Comparison of ENCODE assay signal across 8 mouse cellular contexts in genomic region chr10:9901071-9901696, GRCm38 (mm10). TPM values are rescaled to one million over a fixed set of nuclear protein-coding genes. Genes with fewer than 3 reads are reported as not detected.
DNase-seq lines count a peak whose midpoint lies in the region; ATAC-seq and TF ChIP-seq lines count a peak whose summit lies in the region.

TSS of gene Stxbp5 (minus strand) at chr10:9901079.

- no peaks in the 10 kb centered on the region for H3K27me3 ChIP-seq in forebrain, embryonic 13.5 days
- no peaks in the 10 kb centered on the region for H3K27me3 ChIP-seq in heart, postnatal 0 days (ENCODE audit: control insufficient read depth, insufficient read depth, low read length)
- no peaks in the 10 kb centered on the region for H3K27me3 ChIP-seq in liver, embryonic 15.5 days
- no peaks in the 10 kb centered on the region for H3K27me3 ChIP-seq in neural tube, embryonic 12.5 days (replicated peaks)
- H3K27me3 ChIP-seq in stomach, postnatal 0 days (ENCODE audit: control insufficient read depth, insufficient read depth, low read length) = no peaks in the 10 kb centered on the region

- peak within 1 kb of the TSS; percentile 90 for H3K4me2 ChIP-seq in forebrain, embryonic 13.5 days
- peak within 1 kb of the TSS; percentile 99 for H3K4me2 ChIP-seq in heart, postnatal 0 days (ENCODE audit: low read depth, low read length)
- peak within 1 kb of the TSS; percentile 98 for H3K4me2 ChIP-seq in liver, embryonic 15.5 days
- peak within 1 kb of the TSS; percentile 82 for H3K4me2 ChIP-seq in neural tube, embryonic 12.5 days (replicated peaks)
- peak within 1 kb of the TSS; percentile 95 for H3K4me2 ChIP-seq in stomach, postnatal 0 days (replicated peaks; ENCODE audit: low read depth)

- no peaks in the 10 kb centered on the region for H3K36me3 ChIP-seq in ES-E14 (ENCODE audit: control insufficient read depth, insufficient read depth, low read length, poor library complexity, severe bottlenecking)
- H3K36me3 ChIP-seq in forebrain, embryonic 13.5 days (ENCODE audit: poor library complexity, severe bottlenecking) = no peaks in the 10 kb centered on the region
- H3K36me3 ChIP-seq in heart, postnatal 0 days (replicated peaks; ENCODE audit: control insufficient read depth, insufficient read depth, low read length) = no peaks in the 10 kb centered on the region
- H3K36me3 ChIP-seq in liver, embryonic 15.5 days (replicated peaks) = no peaks in the 10 kb centered on the region
- H3K36me3 ChIP-seq in neural tube, embryonic 12.5 days = no peaks in the 10 kb centered on the region
- H3K36me3 ChIP-seq in stomach, postnatal 0 days (ENCODE audit: control insufficient read depth, insufficient read depth, low read length) = no peaks in the 10 kb centered on the region

- H3K27ac ChIP-seq in ES-E14 (ENCODE audit: insufficient read depth, low read depth, low read length, poor library complexity, severe bottlenecking) = no peak within 1 kb of the TSS
- H3K27ac ChIP-seq in forebrain, embryonic 13.5 days = peak within 1 kb of the TSS; percentile 95
- H3K27ac ChIP-seq in heart, postnatal 0 days (ENCODE audit: low read depth) = peak within 1 kb of the TSS; percentile 93
- H3K27ac ChIP-seq in liver, embryonic 15.5 days (replicated peaks) = peak within 1 kb of the TSS; percentile 90
- peak within 1 kb of the TSS; percentile 95 for H3K27ac ChIP-seq in neural tube, embryonic 12.5 days
- H3K27ac ChIP-seq in stomach, postnatal 0 days (replicated peaks) = peak within 1 kb of the TSS; percentile 96

- no peaks in the 10 kb centered on the region for H3K9me3 ChIP-seq in ES-E14 (ENCODE audit: control insufficient read depth, insufficient read depth, low read depth, low read length)
- H3K9me3 ChIP-seq in forebrain, embryonic 13.5 days (replicated peaks) = no peaks in the 10 kb centered on the region
- H3K9me3 ChIP-seq in heart, postnatal 0 days (replicated peaks; ENCODE audit: control insufficient read depth, low read length) = no peaks in the 10 kb centered on the region
- no peaks in the 10 kb centered on the region for H3K9me3 ChIP-seq in liver, embryonic 15.5 days (replicated peaks)
- H3K9me3 ChIP-seq in neural tube, embryonic 12.5 days = no peaks in the 10 kb centered on the region
- no peaks in the 10 kb centered on the region for H3K9me3 ChIP-seq in stomach, postnatal 0 days (ENCODE audit: control insufficient read depth, low read length)

- TF ChIP-seq CTCF in heart, postnatal 0 days (IDR thresholded peaks at IDR 0.05; ENCODE audit: low read depth) = no peak
- TF ChIP-seq CTCF in stomach, postnatal 0 days (IDR thresholded peaks at IDR 0.05; ENCODE audit: low read depth) = no peak

- H3K4me1 ChIP-seq in ES-E14 (ENCODE audit: control insufficient read depth in 2 of 2, insufficient read depth in 2 of 2, low read length in 2 of 2, poor library complexity in 1 of 2) = no peaks in the 10 kb centered on the region
- peaks cover 25% of the 10 kb centered on the region for H3K4me1 ChIP-seq in forebrain, embryonic 13.5 days
- peaks cover 13% of the 10 kb centered on the region for H3K4me1 ChIP-seq in heart, postnatal 0 days (ENCODE audit: control insufficient read depth, insufficient read depth)
- H3K4me1 ChIP-seq in liver, embryonic 15.5 days (replicated peaks) = peaks cover 17% of the 10 kb centered on the region
- H3K4me1 ChIP-seq in neural tube, embryonic 12.5 days = peaks cover 7% of the 10 kb centered on the region; the same call in 1 of the 2 replicates
- H3K4me1 ChIP-seq in stomach, postnatal 0 days (replicated peaks; ENCODE audit: control insufficient read depth, insufficient read depth) = 0 out of 2 replicates have a peak, but pooled peaks cover 2% of the 10 kb centered on the region

- WGBS in forebrain, embryonic 13.5 days = under 1% methylated on average over 51 of the region's 52 CpGs
- under 1% methylated on average over 37 of the region's 52 CpGs for WGBS in heart, postnatal 0 days
- under 1% methylated on average over 52 of the region's 52 CpGs for WGBS in liver, embryonic 15.5 days (ENCODE audit: insufficient replicate concordance)
- WGBS in neural tube, embryonic 12.5 days = under 1% methylated on average over 51 of the region's 52 CpGs
- under 1% methylated on average over 29 of the region's 52 CpGs for WGBS in stomach, postnatal 0 days

- in situ Hi-C loops in ES-E14 (cut with MboI; ENCODE audit: low sequenced_read_pairs in 2 of 2, unreplicated experiment in 2 of 2) = no loop called here

- TF ChIP-seq EP300 in heart, postnatal 0 days (IDR thresholded peaks at IDR 0.05; ENCODE audit: low read depth) = no peak
- TF ChIP-seq EP300 in stomach, postnatal 0 days (optimal IDR thresholded peaks at IDR 0.05) = no peak

- peak; percentile 71 for ATAC-seq in cerebellum, adult (ENCODE audit: insufficient number of reproducible peaks, low FRiP score, low TSS enrichment)
- ATAC-seq in forebrain, embryonic 13.5 days = peak; percentile 77
- ATAC-seq in heart, postnatal 0 days (ENCODE audit: insufficient read depth, low read depth) = peak; percentile 79
- peak; percentile 74 for ATAC-seq in liver, embryonic 15.5 days (ENCODE audit: insufficient read depth)
- peak; percentile 90 for ATAC-seq in neural tube, embryonic 12.5 days (ENCODE audit: low FRiP score, low read depth)
- ATAC-seq in stomach, postnatal 0 days (ENCODE audit: low FRiP score, low TSS enrichment) = peak; percentile 80

- H3K4me3 ChIP-seq in ES-E14 (ENCODE audit: insufficient read depth in 1 of 2, low read depth in 1 of 2, low read length in 2 of 2, poor library complexity in 1 of 2, severe bottlenecking in 1 of 2) = peak within 1 kb of the TSS; percentile 88 to 89
- H3K4me3 ChIP-seq in forebrain, embryonic 13.5 days = peak within 1 kb of the TSS; percentile 88
- H3K4me3 ChIP-seq in heart, postnatal 0 days (ENCODE audit: low read depth, low read length) = peak within 1 kb of the TSS; percentile 93
- peak within 1 kb of the TSS; percentile 91 for H3K4me3 ChIP-seq in liver, embryonic 15.5 days (replicated peaks)
- peak within 1 kb of the TSS; percentile 90 for H3K4me3 ChIP-seq in neural tube, embryonic 12.5 days
- H3K4me3 ChIP-seq in stomach, postnatal 0 days (ENCODE audit: low read depth, low read length) = peak within 1 kb of the TSS; percentile 84

- peak within 1 kb of the TSS; percentile 95 for H3K9ac ChIP-seq in ES-E14 (ENCODE audit: insufficient read depth, low read depth, low read length, poor library complexity, severe bottlenecking)
- peak within 1 kb of the TSS; percentile 97 for H3K9ac ChIP-seq in forebrain, embryonic 13.5 days
- H3K9ac ChIP-seq in heart, postnatal 0 days (replicated peaks; ENCODE audit: low read depth, low read length) = peak within 1 kb of the TSS; percentile 94
- peak within 1 kb of the TSS; percentile 90 for H3K9ac ChIP-seq in liver, embryonic 15.5 days
- peak within 1 kb of the TSS; percentile 96 for H3K9ac ChIP-seq in neural tube, embryonic 12.5 days
- peak within 1 kb of the TSS; percentile 89 for H3K9ac ChIP-seq in stomach, postnatal 0 days (ENCODE audit: low read length)

- peak; percentile 36 for DNase-seq in ES-E14 (ENCODE audit: low read depth, low spot score)
- DNase-seq in heart, postnatal 0 days (ENCODE audit: low spot score) = peak; percentile 79
- DNase-seq in kidney, postnatal 4 days = peak; percentile 85 to 92
- peak; percentile 80 for DNase-seq in stomach, postnatal 0 days (ENCODE audit: low spot score)

TF ChIP-seq in ES-E14, 5 proteins besides CTCF, POLR2A, EP300 and RAD21:
- TF ChIP-seq HCFC1 (IDR thresholded peaks at IDR 0.05; ENCODE audit: borderline replicate concordance, insufficient read depth, low read length) = peak; percentile 0; the same call in 1 of the 2 replicates
- no peak for TF ChIP-seq ZNF384 (IDR thresholded peaks at IDR 0.05; ENCODE audit: low read depth, low read length)

RNA-seq across cellular contexts. Expression of gene Stxbp5, which starts in this region (rescaled TPM):
- total RNA-seq in ES-E14 (2012; rRNA removed) = 4.2 and 4.4 TPM in 2 replicates
- 5.8 and 6.0 TPM in 2 replicates for polyA plus RNA-seq in forebrain, embryonic 13.5 days (2015; fragmentation: Nextera tagmentation; extraction: Ambion mirVana)
- total RNA-seq in heart, postnatal 0 days (2014; rRNA removed; ENCODE audit: low replicate concordance) = 10.6 and 16.4 TPM in 2 replicates
- polyA plus RNA-seq in heart, postnatal 0 days (2015; fragmentation: Nextera tagmentation; extraction: Ambion mirVana) = 1.5 and 1.8 TPM in 2 replicates
- 2.4 and 3.2 TPM in 2 replicates for polyA plus RNA-seq in liver, embryonic 15.5 days (2015; fragmentation: Nextera tagmentation; extraction: Ambion mirVana)
- polyA plus RNA-seq in neural tube, embryonic 12.5 days (2016; fragmentation: Nextera tagmentation; extraction: Ambion mirVana) = 7.1 and 8.5 TPM in 2 replicates
- polyA plus RNA-seq in stomach, postnatal 0 days (2015; fragmentation: Nextera tagmentation; extraction: Ambion mirVana) = 2.8 and 3.3 TPM in 2 replicates

Comparison
In these comparisons a context has a peak if more than half of its experiments do, and no peak if none do; other contexts are left out.
1. DNase-seq: peak in every context shown above with its lines; median percentile 88 in kidney, postnatal 4 days; 80 in stomach, postnatal 0 days; 79 in heart, postnatal 0 days; 36 in ES-E14.